Mouse (Mus musculus) spleen, postnatal 4 days (tissue): Measurements from ENCODE around the gene Derl3.
"Not testable (repeated sequence)": the region's sequence is repeated elsewhere in the genome, so short reads cannot be mapped to it uniquely, and the experiment has no call there.

Source experiments
- DNase-seq, 2 experiments: peaks; one replicate each; pipeline ENCODE4 v3.0.0; 2022; ENCODE audit warnings: low spot score in 2 of 2

Gene Derl3

GRCm38 (mm10) chr10:75893089-75893750 lies at the start of gene Derl3:
TSS of gene Derl3 (plus strand) at chr10:75893413.
- peak; percentile 93 to 95 for DNase-seq

DNA sequence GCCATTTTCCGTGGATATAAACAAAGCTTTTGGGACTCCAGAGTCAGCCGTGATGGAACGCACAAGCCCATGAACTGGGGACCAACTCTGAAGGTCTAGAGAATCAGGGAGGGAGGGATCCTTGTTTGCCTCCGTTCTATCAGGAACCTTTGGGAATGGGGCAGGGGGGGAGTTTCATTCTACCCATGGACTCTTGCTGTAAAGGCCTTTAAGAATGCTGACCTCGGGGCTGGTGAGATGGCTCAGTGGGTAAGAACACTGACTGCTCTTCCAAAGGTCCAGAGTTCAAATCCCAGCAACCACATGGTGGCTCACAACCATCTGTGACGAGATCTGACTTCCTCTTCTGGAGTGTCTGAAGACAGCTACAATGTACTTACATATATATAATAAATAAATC lies 49.3 kb upstream of the Derl3 start:
- not testable (repeated sequence) for DNase-seq

- DNase-seq, result no peak
Observed at GRCm38 (mm10) chr10:75844800-75845199, 48.4 kb upstream of the Derl3 start.

DNA sequence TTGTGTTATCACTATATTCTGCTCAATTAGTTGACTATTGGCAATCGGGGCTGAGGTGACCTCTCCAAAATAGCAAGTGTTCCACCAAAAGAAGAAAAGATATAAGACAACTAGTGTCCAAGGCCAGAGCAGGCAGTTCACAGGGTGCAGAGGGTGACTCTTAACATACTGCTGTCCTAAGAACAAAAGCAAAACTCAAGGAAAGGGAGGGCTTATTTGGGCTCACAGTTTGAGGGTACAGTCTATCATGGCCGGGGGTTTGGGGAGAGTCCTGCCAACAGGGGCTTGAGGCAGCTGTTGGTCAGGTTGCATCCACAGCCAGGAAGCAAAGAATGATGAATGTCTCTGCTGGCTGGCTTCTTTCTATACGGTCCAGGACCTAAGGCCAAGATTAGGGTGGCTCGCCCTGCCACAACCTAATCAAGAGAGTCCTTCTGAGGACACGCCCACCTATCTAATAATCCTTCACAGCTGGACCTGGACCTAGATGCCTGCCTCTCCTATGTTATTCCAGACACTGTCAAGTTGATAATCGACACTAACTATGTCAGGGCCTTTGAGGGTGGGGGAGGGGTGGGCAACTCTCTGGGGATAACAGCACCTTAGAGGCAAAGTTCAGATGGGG lies 47.8 kb upstream of the Derl3 start:
- peak in 1 of 2 experiments; percentile 69 for DNase-seq

DNA sequence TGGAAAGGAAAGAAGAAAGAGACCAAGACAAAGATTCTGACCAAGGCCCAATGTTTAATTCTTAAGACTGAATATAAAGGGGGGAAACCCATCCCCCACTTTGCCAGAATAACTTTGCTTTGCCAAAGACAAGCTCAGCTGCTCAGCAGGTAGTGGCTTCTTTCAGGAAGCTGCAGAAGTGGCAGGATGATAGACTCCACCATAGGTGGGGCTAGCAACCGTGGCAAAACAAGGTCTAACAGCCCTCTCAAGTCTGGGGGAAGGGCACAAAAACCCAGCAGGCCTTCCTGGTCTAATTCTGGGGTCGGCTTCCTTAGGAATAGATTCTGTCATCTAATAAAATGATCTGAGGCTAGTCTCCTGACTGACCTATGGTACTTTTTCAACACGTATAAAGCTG lies 44.8 kb upstream of the Derl3 start:
- DNase-seq, result no peak

DNA sequence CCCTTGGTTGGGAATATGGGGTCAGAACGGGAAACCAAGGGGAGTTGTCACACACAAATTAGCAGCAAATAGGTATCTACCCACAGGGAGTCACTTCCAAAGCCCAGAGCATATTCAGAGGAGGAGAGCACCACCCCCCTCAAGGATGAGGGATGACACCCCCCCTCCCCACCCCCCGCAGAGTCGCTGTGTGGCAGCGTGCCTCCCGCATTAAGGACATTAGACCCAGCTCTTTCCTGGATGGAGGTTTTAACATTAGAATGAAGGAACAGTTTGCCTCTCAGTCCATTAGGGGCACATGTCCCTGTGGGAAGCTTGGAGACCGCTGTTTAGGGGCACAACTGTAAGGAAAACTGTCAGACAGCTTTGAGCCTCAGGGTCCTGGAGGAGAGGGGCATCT lies 42.1 kb upstream of the Derl3 start:
- no peak for DNase-seq

GRCm38 (mm10) chr10:75851681-75852080 lies 41.5 kb upstream of the Derl3 start:
- DNase-seq, result no peak

DNA sequence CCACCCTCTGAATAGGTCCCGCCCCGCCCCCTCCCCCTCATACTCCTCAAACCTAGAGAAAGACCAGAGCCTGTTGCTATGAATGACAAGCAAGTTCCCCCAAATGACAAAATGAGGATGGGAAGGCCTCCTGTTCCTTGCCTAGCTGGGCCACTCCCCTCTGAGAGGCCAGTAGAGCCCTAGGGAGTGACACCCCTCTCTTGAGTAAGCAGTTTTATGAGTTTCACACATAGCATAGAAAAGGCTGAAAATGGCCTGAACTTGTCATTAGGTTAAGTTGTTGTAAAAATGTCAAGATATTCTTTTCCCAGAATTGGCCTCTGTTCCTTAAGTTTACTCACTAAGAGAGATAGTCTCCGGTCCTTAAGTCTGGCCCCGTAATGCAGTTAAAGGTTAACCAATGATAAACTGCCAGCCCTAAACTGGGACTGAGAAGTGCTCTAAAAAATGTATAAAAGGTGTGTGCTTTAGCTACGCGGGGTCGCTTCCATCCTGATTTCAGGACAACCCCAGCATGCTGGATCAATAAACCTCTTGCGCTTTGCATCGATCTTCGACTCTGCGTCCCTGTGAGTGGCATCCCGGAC lies 40.6 kb upstream of the Derl3 start:
- DNase-seq, result no peak

DNA sequence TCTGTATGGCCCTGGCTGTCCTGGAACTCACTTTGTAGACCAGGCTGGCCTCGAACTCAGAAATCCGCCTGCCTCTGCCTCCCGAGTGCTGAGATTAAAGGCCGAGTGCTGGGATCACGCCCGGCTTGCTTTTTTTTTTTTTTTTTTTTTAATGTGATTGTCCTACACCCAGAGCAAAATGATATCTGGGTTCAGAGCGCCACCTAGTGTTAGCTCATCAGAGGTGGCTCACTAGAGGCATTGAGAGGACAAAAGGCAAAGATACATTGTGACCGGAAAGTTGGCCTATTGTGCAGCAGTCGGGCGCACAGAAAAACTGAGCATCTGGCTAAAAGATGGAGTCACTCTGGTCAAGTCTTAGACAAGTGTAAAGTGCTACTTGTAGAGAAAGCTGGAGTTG lies 39.8 kb upstream of the Derl3 start:
- DNase-seq, result peak; percentile 85 to 92

DNA sequence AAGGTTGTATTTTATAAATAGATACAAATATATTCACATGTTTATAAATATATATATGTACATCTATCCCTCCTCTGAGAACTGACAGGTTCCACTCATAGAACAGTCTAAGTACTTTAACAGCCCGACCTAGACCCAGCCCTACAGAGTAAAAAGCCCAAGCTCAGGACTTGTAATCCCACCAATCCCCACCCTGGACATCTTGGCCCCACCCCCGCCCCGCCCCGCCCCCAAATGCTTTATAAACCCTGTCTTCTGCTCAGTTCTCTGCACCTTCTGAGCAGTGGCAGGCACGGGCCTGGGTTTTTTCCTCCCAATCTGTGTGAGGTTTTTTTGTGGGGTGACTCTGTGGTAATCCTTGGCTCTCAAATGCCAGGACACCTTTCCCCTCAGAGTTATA lies 39.1 kb upstream of the Derl3 start:
- DNase-seq, result no peak

GRCm38 (mm10) chr10:75854791-75855190 lies 38.4 kb upstream of the Derl3 start:
- no peak for DNase-seq

- no peak for DNase-seq
Observed at GRCm38 (mm10) chr10:75855416-75855981, 37.7 kb upstream of the Derl3 start.

- no peak for DNase-seq
Observed at GRCm38 (mm10) chr10:75856155-75856907, 36.9 kb upstream of the Derl3 start.

- no peak for DNase-seq
Observed at GRCm38 (mm10) chr10:75856976-75857375, 36.2 kb upstream of the Derl3 start.

- DNase-seq, result no peak
Observed at GRCm38 (mm10) chr10:75857598-75857997, 35.6 kb upstream of the Derl3 start.

DNA sequence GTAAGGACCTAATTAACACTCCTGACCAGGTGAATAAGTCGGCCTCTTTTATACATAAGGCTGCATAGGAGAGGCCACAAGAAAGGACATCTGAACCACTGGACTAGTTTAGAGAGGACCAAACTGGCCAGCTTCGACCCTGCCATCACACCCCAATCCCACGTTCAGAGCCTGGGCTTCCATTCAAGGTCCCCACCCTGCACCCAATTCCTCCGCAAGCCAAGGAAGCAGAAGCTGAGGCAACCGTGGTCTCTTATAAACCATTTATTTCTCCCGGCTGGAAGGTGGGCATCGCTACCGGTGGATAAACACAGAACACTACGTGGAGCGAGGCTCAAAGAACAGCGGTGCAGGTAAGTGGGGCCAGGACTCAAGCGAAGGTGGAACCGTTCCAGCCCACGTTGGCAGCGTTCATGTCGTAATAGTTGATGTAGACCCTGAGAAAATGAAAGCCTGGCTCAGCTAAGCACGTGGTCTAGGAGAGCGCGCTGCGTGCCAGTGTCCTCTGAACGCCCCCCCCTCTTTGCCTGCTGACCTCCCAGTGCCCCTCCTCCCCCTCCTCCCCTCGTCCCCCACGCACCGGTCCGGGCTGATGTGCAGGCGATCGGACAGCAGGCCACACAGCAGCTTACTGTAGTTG lies 34.0 kb upstream of the Derl3 start:
- no peak for DNase-seq

- DNase-seq, result peak; percentile 85 to 92
Observed at GRCm38 (mm10) chr10:75859786-75860470, 33.3 kb upstream of the Derl3 start, which contains the start of gene Mif. TSS of gene Mif (minus strand) at chr10:75860240.

DNA sequence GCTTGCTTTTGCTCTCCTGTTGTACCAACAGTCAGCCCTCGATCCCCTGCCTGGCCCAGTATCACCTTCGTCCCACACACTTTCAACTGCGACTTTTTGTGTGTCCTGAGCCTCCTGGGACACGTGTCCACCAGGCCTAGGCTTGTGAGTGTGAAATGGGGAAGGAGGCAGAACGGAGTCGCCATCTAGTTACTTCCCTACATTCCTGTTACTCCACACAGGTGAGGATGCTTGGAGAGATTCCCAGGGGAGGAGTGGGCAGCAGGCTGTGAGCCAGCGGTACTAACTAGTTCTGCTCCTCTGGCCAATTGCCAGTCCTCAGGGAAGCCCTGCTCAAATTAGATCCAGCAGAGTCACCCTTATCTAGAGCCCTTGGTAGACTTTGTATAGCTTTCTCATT lies 32.5 kb upstream of the Derl3 start:
- no peak for DNase-seq

DNA sequence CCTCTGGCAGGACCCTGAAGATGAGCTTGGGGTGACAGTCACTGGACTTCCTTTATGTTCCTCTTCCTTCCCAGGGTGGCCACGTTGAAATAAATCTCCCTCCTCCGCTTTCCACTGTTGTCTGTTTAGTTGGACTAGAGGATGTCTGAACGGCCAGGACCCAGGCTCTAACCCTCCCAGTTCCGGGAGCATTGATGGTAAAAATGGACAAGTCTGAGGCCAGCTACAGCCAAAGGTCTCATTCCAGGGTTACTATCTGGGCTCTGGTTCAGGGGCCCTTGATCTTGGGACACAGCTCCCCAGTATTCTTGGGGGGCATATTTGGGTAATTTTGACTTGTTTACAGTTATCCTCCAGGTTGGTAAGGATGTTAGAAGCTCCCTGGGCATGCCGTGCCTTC lies 31.6 kb upstream of the Derl3 start:
- DNase-seq, result no peak

DNA sequence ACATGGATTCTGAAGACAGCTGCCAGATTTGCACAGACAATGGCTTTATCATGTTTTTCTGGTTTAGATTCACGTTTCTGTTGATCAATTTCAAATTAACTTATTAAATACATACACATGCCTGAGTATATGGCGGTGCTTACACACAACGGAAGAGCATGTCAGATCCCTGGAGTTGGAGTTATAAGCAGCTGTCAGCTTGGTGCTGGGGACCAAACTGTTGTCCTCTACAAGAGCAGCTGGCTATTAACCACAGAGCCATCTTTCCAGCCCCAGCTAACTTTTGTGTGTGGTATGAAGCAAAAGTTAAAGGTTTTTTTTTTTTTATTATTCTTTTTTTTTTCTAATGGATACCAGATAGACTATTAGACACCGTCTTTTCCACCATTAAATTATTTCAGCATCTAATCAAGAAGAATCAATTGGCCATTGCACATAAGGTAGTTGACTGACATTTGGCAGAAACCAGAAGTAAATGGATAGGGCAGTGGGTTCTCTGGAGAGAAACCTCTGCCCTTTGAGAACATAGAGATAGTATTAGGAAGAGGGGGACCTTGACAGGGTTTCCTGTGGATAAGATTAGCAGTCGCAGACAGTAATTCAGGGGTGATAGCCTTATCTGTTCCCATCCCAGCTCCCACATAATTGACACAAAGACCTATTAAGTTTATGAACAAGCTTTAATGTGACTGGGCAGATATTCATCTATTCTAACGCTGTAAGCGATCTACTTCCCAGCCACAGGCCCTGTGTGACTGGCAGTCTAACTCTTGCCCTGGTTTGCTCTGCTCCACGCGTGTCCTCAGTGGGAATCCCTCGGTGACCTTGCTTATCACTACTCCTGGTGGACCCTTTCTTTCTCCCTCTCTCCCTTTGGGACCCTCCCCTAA lies 20.9 kb upstream of the Derl3 start:
- DNase-seq, result no peak
